Mouse (Mus musculus) thymus, postnatal 0 days (tissue): ENCODE results near the gene Ccr1l1. TPM values are rescaled to one million over a fixed set of nuclear protein-coding genes. Genes with fewer than 3 reads are reported as not detected.

ENCODE experiments used
- DNase-seq: peaks from one replicate; pipeline ENCODE4 v3.0.0-alpha.2; 2015; ENCODE audit warnings: low spot score
- polyA plus RNA-seq: library from polyadenylated mRNA; unstranded; fragments of >200 nt; fragmentation: Nextera tagmentation; extraction: Ambion mirVana; gene quantifications from 2 replicates; pipeline ENCODE4 v1.2.1, GENCODE M21; 2015

Gene Ccr1l1
- polyA plus RNA-seq, 1 experiment from 2014 or later, result not detected

- no peak for DNase-seq
Observed at GRCm38 (mm10) chr9:123960161-123960560, 18.0 kb downstream of the Ccr1l1 start.

- no peak for DNase-seq
Observed at GRCm38 (mm10) chr9:123957911-123958413, 20.2 kb downstream of the Ccr1l1 start.

GRCm38 (mm10) chr9:123956892-123957291, 21.3 kb downstream of the Ccr1l1 start:
- no peak for DNase-seq

- DNase-seq, result no peak
Observed at GRCm38 (mm10) chr9:123953551-123953950, 24.7 kb downstream of the Ccr1l1 start.

- no peak for DNase-seq
Observed at GRCm38 (mm10) chr9:123951176-123951575, 27.0 kb downstream of the Ccr1l1 start.

GRCm38 (mm10) chr9:123949432-123949831, 28.8 kb downstream of the Ccr1l1 start:
- no peak for DNase-seq

- no peak for DNase-seq
Observed at GRCm38 (mm10) chr9:123947815-123948214, 30.4 kb downstream of the Ccr1l1 start.

- no peak for DNase-seq
Observed at GRCm38 (mm10) chr9:123942025-123942424, 36.2 kb downstream of the Ccr1l1 start.

GRCm38 (mm10) chr9:123941316-123941715, 36.9 kb downstream of the Ccr1l1 start:
- peak; percentile 29 for DNase-seq

GRCm38 (mm10) chr9:123940628-123941027, 37.6 kb downstream of the Ccr1l1 start:
- no peak for DNase-seq

- no peak for DNase-seq
Observed at GRCm38 (mm10) chr9:123940168-123940567, 38.0 kb downstream of the Ccr1l1 start.

GRCm38 (mm10) chr9:123937989-123938388, 40.2 kb downstream of the Ccr1l1 start:
- DNase-seq, result peak; percentile 33

GRCm38 (mm10) chr9:123936604-123937280, 41.5 kb downstream of the Ccr1l1 start:
- no peak for DNase-seq

- no peak for DNase-seq
Observed at GRCm38 (mm10) chr9:123935776-123936175, 42.4 kb downstream of the Ccr1l1 start.

GRCm38 (mm10) chr9:123935346-123935745, 42.9 kb downstream of the Ccr1l1 start:
- no peak for DNase-seq

GRCm38 (mm10) chr9:123933716-123934445, 44.3 kb downstream of the Ccr1l1 start:
- DNase-seq, result no peak

GRCm38 (mm10) chr9:123932911-123933675, 45.1 kb downstream of the Ccr1l1 start:
- DNase-seq, result no peak

- DNase-seq, result peak; percentile 48
Observed at GRCm38 (mm10) chr9:123931761-123932700, 46.2 kb downstream of the Ccr1l1 start.

GRCm38 (mm10) chr9:123930926-123931325, 47.3 kb downstream of the Ccr1l1 start:
- DNase-seq, result no peak

- no peak for DNase-seq
Observed at GRCm38 (mm10) chr9:123930476-123930875, 47.7 kb downstream of the Ccr1l1 start.

- DNase-seq, result no peak
Observed at GRCm38 (mm10) chr9:123929936-123930335, 48.3 kb downstream of the Ccr1l1 start.
